Mouse (Mus musculus): ENCODE data around the gene Bend4.

The Bend4 gene

GRCm38 (mm10) chr5:67411475-67411874 lies 16.6 kb downstream of the Bend4 start:
- no peak for DNase-seq

DNA sequence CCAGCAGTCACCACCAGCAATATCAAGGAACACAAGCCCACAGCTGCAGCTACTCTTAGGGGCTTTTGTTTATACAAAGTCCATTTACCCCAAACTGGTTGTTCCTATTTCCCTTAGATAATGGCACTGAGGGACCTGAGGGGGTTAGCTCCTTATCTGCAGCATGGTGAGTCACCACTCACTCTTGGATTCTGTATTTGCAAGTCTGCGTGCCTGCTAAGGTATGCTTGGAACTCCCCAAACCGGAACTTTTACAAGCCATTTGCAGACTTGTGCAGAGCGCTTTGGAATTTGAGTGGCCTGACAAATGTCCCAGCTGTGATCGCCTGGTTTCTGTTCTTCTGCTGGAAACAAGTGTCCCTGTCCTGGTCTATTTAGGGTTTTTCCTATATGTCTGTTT lies 17.7 kb downstream of the Bend4 start:
- no peak for DNase-seq

DNA sequence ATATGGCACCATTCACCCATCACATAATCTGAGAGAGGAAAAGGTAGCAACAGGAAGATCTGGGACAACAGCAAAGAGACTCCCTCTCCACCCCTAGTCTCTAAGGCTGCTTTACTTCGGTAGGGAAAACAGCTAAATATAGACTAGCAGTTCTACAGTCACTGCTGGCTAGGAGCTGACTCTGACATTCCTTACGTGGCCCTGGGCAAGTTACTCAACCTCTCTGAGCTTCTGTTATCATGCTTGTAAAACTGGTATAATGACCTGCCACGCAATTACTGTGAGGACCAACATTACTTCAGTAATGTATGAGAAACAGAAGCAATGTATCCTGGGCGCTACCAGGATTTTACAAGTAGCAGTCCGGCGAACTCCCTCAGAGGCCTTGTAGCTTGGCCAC lies 19.7 kb downstream of the Bend4 start:
- no peak for DNase-seq

DNA sequence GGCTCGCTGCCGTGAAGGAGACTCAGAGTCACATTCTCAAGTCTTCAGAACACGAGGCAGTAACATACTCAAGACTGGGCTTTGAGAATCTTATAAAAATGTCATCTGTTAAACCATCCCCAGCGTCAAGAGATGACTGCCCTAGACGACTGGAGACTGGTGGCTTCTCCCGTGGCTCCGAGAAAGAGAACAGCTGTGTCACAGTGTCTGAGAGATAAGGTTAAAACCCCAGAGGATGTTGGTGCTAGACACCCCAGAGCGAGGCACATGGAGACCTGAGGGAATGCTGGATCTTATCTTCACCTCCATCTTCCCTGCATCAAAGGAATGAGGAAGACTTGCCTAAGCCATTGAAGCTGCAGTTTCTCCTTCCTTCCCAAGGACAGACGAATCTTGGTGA lies 23.2 kb downstream of the Bend4 start:
- no peak for DNase-seq

DNA sequence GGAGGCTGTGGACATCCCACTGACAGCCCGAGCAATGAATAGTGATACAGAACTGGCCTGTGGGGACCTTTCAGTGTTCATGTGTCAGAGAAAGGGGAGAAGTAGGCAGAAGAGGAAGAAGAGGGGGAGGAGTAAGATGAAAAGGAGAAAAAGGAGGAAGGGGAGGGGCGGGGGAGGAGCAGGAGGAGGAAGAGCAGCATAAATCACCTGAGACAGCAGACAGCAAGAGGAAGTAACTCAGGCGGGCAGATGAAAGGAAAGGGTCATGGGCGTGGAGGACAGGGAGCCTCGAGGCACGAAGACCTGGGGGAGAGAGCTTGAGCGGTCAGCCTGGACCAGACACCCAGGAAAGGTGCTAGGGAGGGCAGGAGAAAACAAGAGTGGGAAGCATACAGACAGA lies 23.7 kb downstream of the Bend4 start:
- DNase-seq = no peak

DNA sequence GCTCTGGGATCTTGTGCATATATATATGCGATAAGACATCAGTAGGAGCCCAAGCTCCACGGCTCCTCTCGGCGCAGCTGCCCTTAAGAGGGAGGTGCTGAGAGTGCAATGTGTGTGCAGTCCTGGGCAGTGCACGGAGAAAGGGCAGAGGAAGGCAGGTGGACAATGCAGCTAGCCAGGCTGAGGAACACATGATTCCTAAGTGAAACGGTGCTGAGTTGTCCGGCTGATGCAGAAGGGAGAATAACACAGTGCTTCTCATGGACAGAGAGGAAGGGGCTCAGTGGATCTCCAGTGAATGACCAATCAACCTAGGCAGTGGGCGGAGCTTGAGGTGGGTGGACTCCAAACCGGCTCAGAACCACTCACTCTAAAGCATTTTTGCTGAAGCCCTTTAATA lies 26.5 kb downstream of the Bend4 start:
- peak; percentile 30 for DNase-seq

GRCm38 (mm10) chr5:67400608-67401480 lies 27.3 kb downstream of the Bend4 start:
- peak; percentile 11 for DNase-seq

- peak; percentile 64 for DNase-seq
These were observed 28.1 kb downstream of the Bend4 start for GRCm38 (mm10) chr5:67399876-67400607.

DNA sequence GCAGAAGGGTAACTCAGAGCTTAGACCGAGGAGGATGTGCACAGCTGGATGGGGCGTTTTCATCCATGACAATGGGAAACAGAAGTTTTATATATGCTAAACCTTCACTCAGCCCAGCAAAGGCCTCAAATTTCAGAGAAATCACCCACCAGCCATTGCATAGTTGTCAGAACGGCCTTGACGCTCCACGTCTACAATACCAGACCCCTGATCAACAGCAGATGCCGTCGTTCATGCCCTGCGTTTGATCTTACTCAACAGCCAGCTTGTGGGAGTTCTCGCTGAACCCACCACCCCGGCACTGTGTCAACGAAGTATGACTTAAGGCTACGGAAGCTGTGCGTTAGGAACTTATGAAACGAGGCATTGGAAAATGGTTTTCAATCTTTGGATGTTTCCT lies 30.9 kb downstream of the Bend4 start:
- DNase-seq = peak; percentile 70

DNA sequence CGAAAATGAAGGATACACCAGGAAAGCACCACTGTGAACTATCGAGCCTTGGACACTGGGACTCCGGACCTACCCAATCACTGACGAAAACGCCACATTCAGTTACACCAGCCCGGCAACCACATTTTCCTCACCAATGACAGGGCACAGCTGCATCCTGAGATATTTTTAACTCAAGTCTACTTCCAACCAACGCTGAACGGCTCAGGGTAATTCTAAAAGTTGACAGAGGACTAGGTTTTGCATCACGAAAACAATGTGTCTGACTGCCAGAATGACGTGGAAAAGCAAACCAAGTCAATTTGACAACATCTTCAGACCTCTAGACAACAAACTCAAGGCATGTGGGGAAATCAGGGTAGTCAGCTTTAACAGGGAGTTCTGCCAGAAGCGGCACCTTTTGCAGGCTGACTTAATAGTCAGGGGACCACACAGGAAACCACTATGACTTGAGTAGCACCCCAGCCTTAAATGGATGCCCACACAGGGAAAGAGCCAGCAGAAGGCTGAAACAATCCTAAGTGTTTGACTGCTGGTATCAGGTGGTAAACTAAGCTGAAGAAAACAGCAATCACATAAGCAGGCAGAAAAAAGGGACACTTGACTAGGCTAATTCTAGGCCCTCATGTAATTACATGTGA lies 32.8 kb downstream of the Bend4 start:
- DNase-seq = peak; percentile 86

GRCm38 (mm10) chr5:67393951-67394350 lies 34.2 kb downstream of the Bend4 start:
- peak; percentile 66 for DNase-seq

DNA sequence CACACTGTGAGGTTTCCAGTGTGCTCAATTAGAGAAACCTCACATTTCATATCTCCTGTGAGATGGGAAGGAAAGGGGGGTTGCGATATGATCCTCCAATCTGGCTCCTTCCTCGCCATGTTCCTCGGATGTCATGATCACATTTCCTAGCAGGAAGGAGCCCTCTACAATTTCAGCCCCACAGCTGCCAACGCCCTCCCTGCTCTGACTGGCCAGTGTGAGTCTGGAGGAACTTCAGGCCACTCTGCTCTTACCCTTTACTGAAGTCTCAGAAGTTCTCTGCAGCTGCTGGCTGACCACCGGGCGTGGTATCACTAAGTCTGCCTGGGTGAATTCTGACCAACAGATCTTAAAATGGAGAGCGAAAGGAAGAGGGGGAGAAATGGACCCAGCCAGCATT lies 45.6 kb downstream of the Bend4 start:
- DNase-seq = peak; percentile 62

DNA sequence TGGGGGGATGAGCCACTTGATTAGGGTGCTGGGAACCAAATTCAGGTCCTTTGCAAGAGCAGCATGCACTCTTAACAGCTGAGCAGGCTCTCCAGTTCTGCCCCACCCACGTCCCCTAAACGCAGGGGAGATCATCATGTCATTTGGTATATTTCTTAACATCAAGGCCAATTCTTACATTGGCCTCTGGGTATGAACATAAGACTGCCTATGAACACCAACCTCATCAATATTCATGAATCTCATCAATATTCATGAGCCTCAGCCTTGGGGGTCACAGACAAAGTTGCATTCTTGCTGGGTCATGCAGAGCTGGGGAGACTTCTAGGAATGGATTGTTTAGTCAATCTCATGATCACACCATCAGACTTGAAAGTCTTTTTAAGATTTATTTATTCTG lies 46.4 kb downstream of the Bend4 start:
- no peak for DNase-seq

GRCm38 (mm10) chr5:67377044-67377621 lies 51.0 kb downstream of the Bend4 start:
- peak; percentile 81 for DNase-seq

GRCm38 (mm10) chr5:67362931-67363330 lies 65.2 kb downstream of the Bend4 start:
- DNase-seq = peak; percentile 66

DNA sequence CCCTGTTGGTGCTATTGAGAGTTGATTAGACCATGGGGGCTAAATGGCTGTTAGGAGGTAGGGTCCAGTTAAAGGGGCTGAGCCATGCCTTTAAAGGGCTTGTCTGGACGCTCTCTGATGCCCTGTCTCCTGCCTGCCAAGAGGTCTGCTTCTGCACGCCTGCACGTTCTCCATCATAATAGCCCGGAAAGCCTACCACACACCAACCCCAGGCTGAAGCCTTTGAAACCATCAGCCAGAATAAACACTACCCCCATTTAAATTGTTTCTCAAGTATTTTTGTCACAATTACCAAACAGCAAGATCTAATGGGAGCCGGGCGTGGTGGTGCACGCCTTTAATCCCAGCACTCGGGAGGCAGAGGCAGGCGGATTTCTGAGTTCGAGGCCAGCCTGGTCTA lies 65.8 kb downstream of the Bend4 start:
- no peak for DNase-seq

DNA sequence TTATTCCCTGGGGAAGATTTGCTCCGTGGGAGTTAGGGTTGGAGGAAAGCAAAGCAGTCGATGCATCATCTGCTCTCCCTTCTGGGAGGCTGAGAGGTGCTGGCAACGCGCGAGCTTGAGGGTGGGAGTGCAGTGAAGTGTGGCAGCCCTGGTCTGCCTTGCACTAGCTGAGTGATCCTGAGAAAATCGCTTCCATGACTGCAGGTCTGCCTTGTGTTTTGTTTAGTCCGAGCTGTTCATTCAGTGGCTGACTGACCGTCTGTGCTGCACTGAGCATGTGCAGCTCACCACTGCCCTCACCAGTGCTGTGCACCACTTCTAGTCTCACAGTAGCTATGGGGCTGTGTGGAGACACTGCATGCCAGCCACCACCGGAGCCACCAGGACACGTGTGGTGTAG lies 79.2 kb downstream of the Bend4 start:
- DNase-seq = peak; percentile 69

DNA sequence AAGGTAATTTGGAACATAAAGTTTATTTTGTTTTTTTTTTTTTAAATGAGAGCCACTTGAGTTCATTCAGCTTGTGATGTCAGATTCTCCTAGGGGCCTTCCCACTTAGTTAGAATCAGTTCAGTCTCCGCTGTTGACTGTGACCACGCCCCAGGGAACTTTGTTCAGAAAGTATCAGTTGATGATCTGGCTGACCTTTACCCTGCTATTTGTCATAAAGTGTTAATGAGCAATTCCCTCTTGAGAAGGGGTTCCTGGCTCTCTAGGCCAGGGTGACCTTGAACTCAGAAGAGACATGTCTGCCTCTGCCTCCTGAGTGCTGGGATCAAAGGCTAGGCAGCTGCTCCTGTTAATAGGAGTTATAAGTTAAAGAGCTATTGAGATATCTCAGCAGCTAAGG lies 81.0 kb downstream of the Bend4 start:
- DNase-seq = peak; percentile 42
